In genomic region chr15:88870418-88871185, GRCm38 (mm10) we compare ENCODE assay signal across 15 mouse cellular contexts. TPM values are rescaled to one million over a fixed set of nuclear protein-coding genes. Genes with fewer than 3 reads are reported as not detected.
DNase-seq lines count a peak whose midpoint lies in the region; ATAC-seq lines count a peak whose summit lies in the region.
"Had no signal": no experiment of that assay in that cellular context is flagged by ENCODE, and none has a peak within 500 bp of the region (broad histone marks: within the 10 kb centered on the region; RNA-seq: fewer than 3 reads in every experiment).

No protein-coding gene starts in this region.

- DNase-seq in heart, embryonic 10.5 days (ENCODE audit: low spot score): no peak
- DNase-seq in heart, postnatal 10 days: no peak
- DNase-seq in NIH3T3 (ENCODE audit: low read depth): peak; percentile 55
- DNase-seq in adrenal gland, postnatal 36 days: peak; percentile 75 to 79
- no peak for DNase-seq in liver, embryonic 13.5 days
- no peak for DNase-seq in right cerebral cortex, postnatal 10 days (ENCODE audit: low spot score in 2 of 2)
- DNase-seq in forebrain, embryonic 11.5 days (ENCODE audit: low spot score): no peak
- DNase-seq in layer of hippocampus, adult 11-12 months (ENCODE audit: low spot score): no peak
- DNase-seq: cerebellum, adult 11 months; embryo, embryonic 11 days; lung, adult 2 months; right cerebral cortex, postnatal 4 days had no signal

- H3K4me3 ChIP-seq in heart, embryonic 10.5 days: no peak overlapping the region
- H3K4me3 ChIP-seq in liver, embryonic 13.5 days (replicated peaks): no peak overlapping the region
- H3K4me3 ChIP-seq in forebrain, embryonic 11.5 days (ENCODE audit: low read depth, low read length): no peak overlapping the region
- H3K4me3 ChIP-seq: hindbrain, embryonic 13.5 days; megakaryocyte, embryonic 14.5 days had no signal

- 72% methylated on average over 5 of the region's 5 CpGs for WGBS in heart, embryonic 10.5 days
- WGBS in liver, embryonic 13.5 days (ENCODE audit: insufficient replicate concordance): 47% methylated on average over 5 of the region's 5 CpGs
- 81% methylated on average over 5 of the region's 5 CpGs for WGBS in forebrain, embryonic 11.5 days

- H3K36me3 ChIP-seq in heart, embryonic 10.5 days: peaks cover 11% of the 10 kb centered on the region
- H3K36me3 ChIP-seq in liver, embryonic 13.5 days: peaks cover 8% of the 10 kb centered on the region
- H3K36me3 ChIP-seq in forebrain, embryonic 11.5 days (ENCODE audit: control insufficient read depth, insufficient read depth, low read length): peaks cover 2% of the 10 kb centered on the region; the same call in 1 of the 2 replicates

- no peaks in the 10 kb centered on the region for H3K9me3 ChIP-seq in heart, embryonic 10.5 days
- no peaks in the 10 kb centered on the region for H3K9me3 ChIP-seq in liver, embryonic 13.5 days (replicated peaks)
- H3K9me3 ChIP-seq in forebrain, embryonic 11.5 days (ENCODE audit: control insufficient read depth, low read length): no peaks in the 10 kb centered on the region
- H3K9me3 ChIP-seq: hindbrain, embryonic 13.5 days; megakaryocyte, embryonic 14.5 days had no signal

- peaks cover 2% of the 10 kb centered on the region; the same call in 1 of the 2 replicates for H3K27me3 ChIP-seq in heart, embryonic 10.5 days (ENCODE audit: insufficient read depth, poor library complexity, severe bottlenecking)
- no peaks in the 10 kb centered on the region for H3K27me3 ChIP-seq in liver, embryonic 13.5 days
- no peaks in the 10 kb centered on the region for H3K27me3 ChIP-seq in forebrain, embryonic 11.5 days (ENCODE audit: control insufficient read depth, insufficient read depth, low read length)

- H3K4me1 ChIP-seq in heart, embryonic 10.5 days: peaks cover 41% of the 10 kb centered on the region
- peaks cover 41% of the 10 kb centered on the region for H3K4me1 ChIP-seq in liver, embryonic 13.5 days (replicated peaks)
- H3K4me1 ChIP-seq in forebrain, embryonic 11.5 days (replicated peaks; ENCODE audit: control insufficient read depth, insufficient read depth, low read length): no peaks in the 10 kb centered on the region

- no peak overlapping the region for H3K9ac ChIP-seq in liver, embryonic 13.5 days
- no peak overlapping the region for H3K9ac ChIP-seq in forebrain, embryonic 11.5 days (ENCODE audit: low read length)
- H3K9ac ChIP-seq: hindbrain, embryonic 13.5 days had no signal

- H3K4me2 ChIP-seq in liver, embryonic 13.5 days: no peak overlapping the region
- H3K4me2 ChIP-seq in forebrain, embryonic 11.5 days (ENCODE audit: low read depth, low read length, severe bottlenecking): no peak overlapping the region
- H3K4me2 ChIP-seq: hindbrain, embryonic 13.5 days had no signal

- ATAC-seq in liver, embryonic 13.5 days (ENCODE audit: low read depth): peak; percentile 66
- ATAC-seq in forebrain, embryonic 11.5 days (replicated peaks; ENCODE audit: low FRiP score): no peak
- ATAC-seq: CD4-positive, CD25-positive, alpha-beta regulatory T cell, adult 4 months had no signal

- intact Hi-C loops in heart, postnatal 10 days (cut with DNase I): no loop called here

- peak overlapping the region; percentile 57; the same call in 1 of the 2 replicates for H3K27ac ChIP-seq in heart, embryonic 10.5 days
- peak overlapping the region; percentile 55; the same call in 1 of the 2 replicates for H3K27ac ChIP-seq in liver, embryonic 13.5 days
- no peak overlapping the region for H3K27ac ChIP-seq in forebrain, embryonic 11.5 days (ENCODE audit: low read depth, low read length)
- H3K27ac ChIP-seq: hindbrain, embryonic 13.5 days had no signal

RNA-seq across cellular contexts. Expression of gene Pim3, which starts 8.6 kb away (rescaled TPM):
- polyA plus RNA-seq in heart, embryonic 10.5 days (2016; fragmentation: Nextera tagmentation; extraction: Ambion mirVana): 68.1 and 73.7 TPM in 2 replicates
- total RNA-seq in heart, postnatal 10 days (2021): 10 to 100 TPM; 49.8 to 85.5 TPM
- total RNA-seq in adrenal gland, postnatal 36 days (2021): 100 to 1,000 TPM; 123 to 134 TPM
- 13.8 and 15.1 TPM in 2 replicates for polyA plus RNA-seq in liver, embryonic 13.5 days (2015; fragmentation: Nextera tagmentation; extraction: Ambion mirVana)
- 42.0 and 42.7 TPM in 2 replicates for polyA plus RNA-seq in forebrain, embryonic 11.5 days (2014; fragmentation: Nextera tagmentation; extraction: Ambion mirVana)

RNA-seq across cellular contexts. Expression of gene Creld2, which starts 51.2 kb away (rescaled TPM):
- 98.6 and 126 TPM in 2 replicates for polyA plus RNA-seq in heart, embryonic 10.5 days (2016; fragmentation: Nextera tagmentation; extraction: Ambion mirVana)
- total RNA-seq in heart, postnatal 10 days (2021): 10 to 100 TPM; 16.8 to 20.3 TPM
- 10 to 100 TPM; 40.1 to 52.8 TPM for total RNA-seq in adrenal gland, postnatal 36 days (2021)
- polyA plus RNA-seq in liver, embryonic 13.5 days (2015; fragmentation: Nextera tagmentation; extraction: Ambion mirVana): 49.6 and 55.4 TPM in 2 replicates
- 79.4 and 89.4 TPM in 2 replicates for polyA plus RNA-seq in forebrain, embryonic 11.5 days (2014; fragmentation: Nextera tagmentation; extraction: Ambion mirVana)

RNA-seq across cellular contexts. Expression of gene Alg12, which starts 51.5 kb away (rescaled TPM):
- 14.6 and 15.2 TPM in 2 replicates for polyA plus RNA-seq in heart, embryonic 10.5 days (2016; fragmentation: Nextera tagmentation; extraction: Ambion mirVana)
- total RNA-seq in heart, postnatal 10 days (2021): 1 to 10 TPM; 8.6 to 8.8 TPM
- total RNA-seq in adrenal gland, postnatal 36 days (2021): 10 to 100 TPM; 14.1 to 18.9 TPM
- 5.6 and 6.3 TPM in 2 replicates for polyA plus RNA-seq in liver, embryonic 13.5 days (2015; fragmentation: Nextera tagmentation; extraction: Ambion mirVana)
- polyA plus RNA-seq in forebrain, embryonic 11.5 days (2014; fragmentation: Nextera tagmentation; extraction: Ambion mirVana): 10.8 and 13.5 TPM in 2 replicates

Comparison
In these comparisons a context has a peak if more than half of its experiments do, and no peak if none do; other contexts are left out.
1. DNase-seq: peak in NIH3T3 (single experiment) and adrenal gland, postnatal 36 days (2 of 2); none in heart, embryonic 10.5 days (single experiment), heart, postnatal 10 days (0 of 2), liver, embryonic 13.5 days (single experiment), right cerebral cortex, postnatal 10 days (0 of 2), forebrain, embryonic 11.5 days (single experiment) and layer of hippocampus, adult 11-12 months (single experiment).